Mouse (Mus musculus) thymus, adult 2 months (tissue): ENCODE data around the gene Tmem145.

Experiments used
- CTCF ChIP-seq: fragments of 200-500 bp; IDR thresholded peaks from 2 replicates; pipeline ENCODE4 v1.5.1; 2012; ENCODE audit warnings: mild to moderate bottlenecking, control low read depth, low read length, moderate library complexity, borderline replicate concordance; ENCODE audit not compliant: control insufficient read depth, poor library complexity, insufficient read depth; ENCODE audit errors: extremely low read depth
- POLR2A ChIP-seq: fragments of 200-500 bp; IDR thresholded peaks from 2 replicates; pipeline ENCODE4 v1.6.1; 2012; ENCODE audit warnings: mild to moderate bottlenecking, low read length, control low read depth, moderate library complexity; ENCODE audit not compliant: control insufficient read depth, poor library complexity, insufficient read depth; ENCODE audit errors: extremely low read depth

- TF ChIP-seq POLR2A: 0 out of 2 replicates have a peak, but pooled peaks have one; percentile 1
- TF ChIP-seq CTCF: no peak
Observed at GRCm38 (mm10) chr7:25317446-25317999, 11.6 kb downstream of the Tmem145 start.
